Mouse (Mus musculus) midbrain, postnatal 0 days (tissue): ENCODE measurements around the gene Ccdc182. TPM values are rescaled to one million over a fixed set of nuclear protein-coding genes. Genes with fewer than 3 reads are reported as not detected.

ENCODE experiments used
- ATAC-seq: fragments of 200-750 bp; cut with Nextera tagmentation; 2 replicates; pipeline ENCODE4 v1.8.0; 2017; ENCODE audit warnings: moderate number of reproducible peaks, mild to moderate bottlenecking, moderate TSS enrichment, moderate library complexity; ENCODE audit not compliant: low FRiP score
- DNase-seq: peaks from one replicate; pipeline ENCODE4 v3.0.0-alpha.2; 2015; ENCODE audit warnings: low spot score
- H3K27ac ChIP-seq: fragments of 300-500 bp; sonication (generic); 2 replicates; pipeline ENCODE4 v1.5.1; 2014; ENCODE audit warnings: low read depth, mild to moderate bottlenecking, low read length, mixed read lengths
- H3K27me3 ChIP-seq: fragments of 300-500 bp; sonication (generic); 2 replicates; pipeline ENCODE4 v1.6.1; 2014; ENCODE audit warnings: low read length, control low read depth, mixed read lengths; ENCODE audit not compliant: insufficient read depth
- H3K36me3 ChIP-seq: fragments of 300-500 bp; sonication (generic); 2 replicates; pipeline ENCODE4 v1.6.1; 2014; ENCODE audit warnings: low read length, control low read depth, mixed read lengths; ENCODE audit not compliant: insufficient read depth
- H3K4me1 ChIP-seq: fragments of 300-500 bp; sonication (generic); 2 replicates; pipeline ENCODE4 v1.6.1; 2014; ENCODE audit warnings: mild to moderate bottlenecking, control low read depth, antibody characterized with exemption, low read length, mixed read lengths; ENCODE audit not compliant: insufficient read depth
- H3K4me2 ChIP-seq: fragments of 300-500 bp; sonication (generic); 2 replicates; pipeline ENCODE4 v1.6.1; 2014; ENCODE audit warnings: low read depth, mild to moderate bottlenecking, low read length, mixed read lengths; ENCODE audit not compliant: poor library complexity, severe bottlenecking
- H3K4me3 ChIP-seq: fragments of 300-500 bp; sonication (generic); 2 replicates; pipeline ENCODE4 v1.5.1; 2014; ENCODE audit warnings: low read depth, mild to moderate bottlenecking, low read length, moderate library complexity
- H3K9ac ChIP-seq: fragments of 300-500 bp; sonication (generic); replicated peaks from 2 replicates; pipeline ENCODE4 v1.6.1; 2014; ENCODE audit warnings: mild to moderate bottlenecking, low read length, moderate library complexity, mixed read lengths; ENCODE audit not compliant: poor library complexity, severe bottlenecking
- H3K9me3 ChIP-seq: fragments of 300-500 bp; sonication (generic); 2 replicates; pipeline ENCODE4 v1.6.1; 2016; ENCODE audit warnings: low read length, control low read depth
- CTCF ChIP-seq: IDR thresholded peaks from 2 replicates; pipeline ENCODE4 v1.5.1; 2016; ENCODE audit warnings: antibody characterized with exemption, mild to moderate bottlenecking
- WGBS: fragments of 180-500 bp; shearing (Covaris S2); extraction: QIAGEN DNeasy Blood & Tissue Kit; methylation state at CpG from one replicate; pipeline ENCODE4 v1.1.7; 2014; 5-methylcytosine and 5-hydroxymethylcytosine counted together
- polyA plus RNA-seq: library from polyadenylated mRNA; unstranded; fragments of >200 nt; fragmentation: Nextera tagmentation; extraction: Ambion mirVana; gene quantifications from 2 replicates; pipeline ENCODE4 v1.2.1, GENCODE M21; 2015
- total RNA-seq: library from RNA; depleted of rRNA; stranded (reverse); fragments of >200 nt; gene quantifications from 2 replicates; pipeline ENCODE4 v1.2.3, GENCODE M21; 2014

The Ccdc182 gene
- total and polyA plus RNA-seq, 2 experiments from 2014 or later = 0.12 TPM; not detected in 1

- H3K27ac ChIP-seq = no peak overlapping the region
Observed at GRCm38 (mm10) chr11:88286019-88286418, 7.8 kb upstream of the Ccdc182 start.

GRCm38 (mm10) chr11:88288400-88288799 is 5.5 kb upstream of the Ccdc182 start:
- Histone ChIP-seq H3K36me3 (no peaks in the 10 kb centered on the region), H3K9ac (no peak overlapping the region), H3K4me1 (no peaks in the 10 kb centered on the region; the same call in 1 of the 2 replicates), H3K27me3 (no peaks in the 10 kb centered on the region), H3K4me3 (no peak overlapping the region), H3K9me3 (no peaks in the 10 kb centered on the region), H3K4me2 (no peak overlapping the region), H3K27ac (no peak overlapping the region)
- no peak for TF ChIP-seq CTCF
- DNase-seq = no peak
- WGBS = 33% methylated on average over 11 of the region's 11 CpGs
- no peak for ATAC-seq

More at GRCm38 (mm10) chr11:88286019-88286418, 7.8 kb upstream of the Ccdc182 start:
- DNase-seq (no peak), ATAC-seq (no peak)
- WGBS = 67% methylated on average over 8 of the region's 8 CpGs
- Histone ChIP-seq H3K9ac (no peak overlapping the region), H3K4me3 (no peak overlapping the region), H3K27me3 (no peaks in the 10 kb centered on the region), H3K9me3 (no peaks in the 10 kb centered on the region), H3K4me2 (no peak overlapping the region), H3K36me3 (no peaks in the 10 kb centered on the region), H3K4me1 (no peaks in the 10 kb centered on the region; the same call in 1 of the 2 replicates)
- no peak for TF ChIP-seq CTCF

GRCm38 (mm10) chr11:88288805-88289340 is 5.0 kb upstream of the Ccdc182 start:
- Histone ChIP-seq H3K4me1 (no peaks in the 10 kb centered on the region; the same call in 1 of the 2 replicates), H3K9ac (no peak overlapping the region), H3K9me3 (no peaks in the 10 kb centered on the region), H3K36me3 (no peaks in the 10 kb centered on the region), H3K27ac (no peak overlapping the region), H3K4me3 (no peak overlapping the region), H3K4me2 (no peak overlapping the region), H3K27me3 (no peaks in the 10 kb centered on the region)
- peak; percentile 74 for DNase-seq
- ATAC-seq = peak; percentile 10; the same call in 1 of the 2 replicates
- peak; percentile 51 for TF ChIP-seq CTCF
- 48% methylated on average over 12 of the region's 12 CpGs for WGBS

- no peak overlapping the region for H3K4me3 ChIP-seq
- ATAC-seq = no peak
- WGBS = 66% methylated on average over 4 of the region's 4 CpGs
- H3K36me3 ChIP-seq = no peaks in the 10 kb centered on the region
- no peaks in the 10 kb centered on the region; the same call in 1 of the 2 replicates for H3K4me1 ChIP-seq
- no peaks in the 10 kb centered on the region for H3K27me3 ChIP-seq
- TF ChIP-seq CTCF = no peak
- DNase-seq = no peak
- H3K9ac ChIP-seq = no peak overlapping the region
- no peak overlapping the region for H3K27ac ChIP-seq
- no peak overlapping the region for H3K4me2 ChIP-seq
- H3K9me3 ChIP-seq = no peaks in the 10 kb centered on the region
Observed at GRCm38 (mm10) chr11:88291245-88291644, 2.6 kb upstream of the Ccdc182 start.

GRCm38 (mm10) chr11:88291688-88292087 is 2.2 kb upstream of the Ccdc182 start:
- WGBS = 43% methylated on average over 4 of the region's 4 CpGs
- ATAC-seq (no peak), DNase-seq (peak; percentile 77)
- no peak overlapping the region for H3K9ac ChIP-seq
- H3K9me3 ChIP-seq = no peaks in the 10 kb centered on the region
- peak; percentile 86 for TF ChIP-seq CTCF
- no peak overlapping the region for H3K4me2 ChIP-seq
- no peak overlapping the region for H3K4me3 ChIP-seq
- H3K27me3 ChIP-seq = no peaks in the 10 kb centered on the region
- H3K27ac ChIP-seq = no peak overlapping the region
- H3K36me3 ChIP-seq = no peaks in the 10 kb centered on the region
- H3K4me1 ChIP-seq = no peaks in the 10 kb centered on the region; the same call in 1 of the 2 replicates

- Histone ChIP-seq H3K4me1 (no peaks in the 10 kb centered on the region), H3K9ac (no peak overlapping the region), H3K27ac (no peak overlapping the region), H3K9me3 (no peaks in the 10 kb centered on the region), H3K4me3 (0 out of 2 replicates have a peak overlapping the region, but pooled peaks have one; percentile 2), H3K4me2 (peak overlapping the region; percentile 39), H3K36me3 (no peaks in the 10 kb centered on the region), H3K27me3 (no peaks in the 10 kb centered on the region)
- ATAC-seq = no peak
- DNase-seq = no peak
- no peak for TF ChIP-seq CTCF
- WGBS = 37% methylated on average over 17 of the region's 17 CpGs
Observed at GRCm38 (mm10) chr11:88294394-88294710, 494 bp downstream of the Ccdc182 start.
